Mouse (Mus musculus) heart, postnatal 14 days (tissue): ENCODE measurements at regions not wholly inside any gene's neighbourhood (a gene's known extent, or its start where the extent isn't known, plus 50 kb on each side); places are given as distances from the start of the nearest gene placed in this dataset.

Experiments used
- DNase-seq, 2 experiments: peaks; one replicate each; pipeline ENCODE4 v3.0.0; 2021 to 2022
- intact Hi-C: fragments of 180-260 bp; cut with DNase I; formaldehyde crosslinking; loops from one replicate; pipeline ENCODE4 v1.15.1; 2025

DNA sequence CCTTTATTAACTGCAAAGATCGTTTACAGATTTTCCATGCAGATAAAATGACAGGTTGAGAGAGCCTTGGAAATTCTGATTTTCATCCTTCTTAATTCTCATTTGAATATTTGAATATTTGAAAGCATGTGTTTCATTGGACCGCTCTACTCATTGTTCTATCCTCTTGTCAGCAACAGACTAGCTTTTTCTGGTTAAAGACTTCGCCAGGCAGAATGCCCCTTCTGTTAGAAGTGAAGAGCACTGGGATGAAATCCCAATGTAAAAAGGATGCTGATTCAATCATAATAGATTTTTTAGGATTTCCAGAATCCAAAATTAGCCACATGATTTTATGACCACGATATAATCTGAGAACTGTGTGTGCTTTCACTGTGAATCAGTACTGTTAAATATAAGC is 90.8 kb upstream of the Phyhipl start:
- no peak for DNase-seq
- intact Hi-C loops, result no loop called here

DNA sequence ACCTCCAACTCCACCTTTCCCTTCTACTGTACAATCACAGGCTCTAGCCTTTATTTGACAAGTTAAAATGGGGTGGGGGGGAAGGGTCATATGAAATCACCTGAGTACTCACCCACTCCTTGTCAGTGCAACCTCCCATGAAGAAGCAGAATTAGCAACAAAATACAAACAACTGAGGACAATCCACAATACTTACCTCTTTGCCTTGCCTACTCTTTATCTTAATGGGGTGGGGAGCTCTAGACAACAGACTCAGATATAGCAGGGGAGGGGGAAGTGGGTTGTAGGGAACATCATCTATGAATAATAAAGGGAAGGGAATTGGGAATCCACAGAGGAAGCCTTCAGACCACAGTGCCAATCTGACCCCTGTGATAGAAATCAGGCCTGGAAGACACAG is 86.1 kb upstream of the Phyhipl start:
- no peak for DNase-seq
- intact Hi-C loops, result no loop called here

DNA sequence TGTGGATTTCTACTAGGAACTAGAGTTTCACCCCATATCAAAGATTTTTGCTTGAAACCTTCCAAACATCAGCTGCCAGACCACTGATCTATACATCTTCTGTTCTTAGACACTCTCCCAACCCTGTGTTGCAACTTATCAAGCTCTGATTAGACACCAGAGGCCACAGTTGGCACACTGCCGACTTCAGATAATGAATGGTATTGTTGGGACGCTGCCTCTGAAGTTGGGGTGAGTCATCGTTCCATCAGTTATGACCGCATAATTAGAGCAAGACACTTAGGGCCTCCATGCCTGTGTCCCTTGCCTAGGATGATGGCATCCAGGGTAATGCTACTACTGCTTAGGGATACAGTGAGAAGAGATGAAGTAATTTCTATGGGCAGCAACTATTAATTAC is 84.3 kb upstream of the Phyhipl start:
- intact Hi-C loops, result no loop called here
- peak in 1 of 2 experiments; percentile 9 for DNase-seq

DNA sequence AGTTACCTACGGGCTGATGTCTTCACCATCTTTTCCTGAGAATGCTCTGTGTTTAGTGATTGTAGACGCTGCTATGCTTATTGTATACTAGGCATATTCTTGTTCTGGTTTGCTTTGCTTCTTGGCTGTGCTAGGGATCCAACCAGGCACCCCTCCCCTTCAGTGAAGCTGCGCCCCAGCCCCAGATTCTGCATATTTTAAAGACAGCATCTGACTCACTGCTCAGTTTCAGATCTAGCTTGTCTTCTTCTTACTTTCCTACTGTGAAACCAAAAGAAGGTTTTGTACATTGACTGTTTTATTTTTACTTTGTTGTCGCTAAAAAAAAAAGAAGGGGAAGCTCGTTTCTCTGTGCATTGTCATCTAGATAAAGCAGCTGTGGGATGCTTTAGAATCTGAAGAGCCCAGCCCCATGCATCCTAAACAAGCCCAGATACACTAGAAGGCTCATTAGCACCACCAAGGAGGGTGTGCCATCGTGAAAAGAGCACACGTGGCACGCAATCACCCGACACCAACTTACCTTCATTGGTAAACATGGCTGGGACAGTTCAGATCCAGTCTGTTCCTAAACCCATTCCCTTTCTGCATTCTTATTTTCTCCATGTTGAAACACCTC is 83.7 kb upstream of the Phyhipl start:
- no peak for DNase-seq
- intact Hi-C loops, result no loop called here

DNA sequence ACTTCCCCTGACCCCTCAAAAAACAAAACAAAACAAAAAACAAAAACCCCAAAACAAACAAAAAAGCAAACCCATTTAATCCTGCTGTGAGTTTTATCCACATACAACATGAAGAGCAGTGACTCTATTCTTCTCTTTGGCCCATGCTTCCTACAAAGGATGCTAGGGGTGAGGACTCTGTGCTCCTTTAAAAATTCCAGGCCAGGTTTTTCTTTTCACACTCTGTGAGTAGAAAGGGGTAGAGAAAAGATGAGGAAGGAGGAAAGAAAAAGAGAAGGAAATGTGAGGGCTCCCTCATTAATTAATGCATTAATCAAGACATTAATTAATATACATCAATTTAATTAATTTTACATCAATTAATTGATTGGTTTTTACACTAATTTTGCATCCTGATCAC is 82.9 kb upstream of the Phyhipl start:
- intact Hi-C loops, result no loop called here

DNA sequence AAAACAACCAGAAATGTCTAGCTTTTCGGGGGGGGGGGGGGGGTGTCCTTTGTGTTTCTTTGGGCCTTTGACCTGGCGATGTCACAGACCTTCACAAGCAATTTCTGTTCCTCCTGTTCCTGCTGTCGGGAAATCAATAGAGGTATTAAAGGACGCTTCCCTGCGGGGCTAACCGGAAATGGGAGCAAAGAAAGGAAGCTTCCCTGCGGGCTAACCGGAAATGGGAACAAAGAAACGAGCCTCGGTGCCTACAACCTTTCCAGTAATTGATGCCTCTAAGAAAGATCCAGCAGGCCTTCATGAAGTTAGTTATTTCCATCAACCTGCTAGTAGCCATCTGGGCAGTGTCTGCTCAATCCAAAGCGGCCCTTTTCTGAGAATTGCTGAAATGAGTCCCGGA is 78.2 kb upstream of the Phyhipl start:
- no peak for DNase-seq
- intact Hi-C loops, result no loop called here

More for the DNA sequence above, 82.9 kb upstream of the Phyhipl start:
- DNase-seq, result no peak

DNA sequence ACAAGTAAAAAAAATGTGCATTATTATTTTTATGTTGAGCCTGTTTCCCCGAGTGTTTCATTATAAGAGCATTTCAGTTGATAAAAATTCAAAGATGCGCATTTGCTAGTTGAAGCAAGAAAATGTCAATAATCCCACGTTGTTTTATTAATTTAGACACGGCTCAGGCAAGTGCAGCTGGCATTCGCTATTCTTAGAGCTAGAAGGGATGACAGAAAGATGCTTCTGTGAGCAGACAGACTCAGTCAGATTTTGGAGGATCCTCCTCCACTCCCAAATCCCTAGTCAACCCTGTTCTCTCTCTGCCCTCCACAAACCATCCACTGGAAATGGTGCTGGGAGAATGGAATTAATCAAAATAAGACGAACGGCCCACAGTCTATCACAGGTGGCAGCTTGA is 77.7 kb upstream of the Phyhipl start:
- no peak for DNase-seq
- intact Hi-C loops, result no loop called here

DNA sequence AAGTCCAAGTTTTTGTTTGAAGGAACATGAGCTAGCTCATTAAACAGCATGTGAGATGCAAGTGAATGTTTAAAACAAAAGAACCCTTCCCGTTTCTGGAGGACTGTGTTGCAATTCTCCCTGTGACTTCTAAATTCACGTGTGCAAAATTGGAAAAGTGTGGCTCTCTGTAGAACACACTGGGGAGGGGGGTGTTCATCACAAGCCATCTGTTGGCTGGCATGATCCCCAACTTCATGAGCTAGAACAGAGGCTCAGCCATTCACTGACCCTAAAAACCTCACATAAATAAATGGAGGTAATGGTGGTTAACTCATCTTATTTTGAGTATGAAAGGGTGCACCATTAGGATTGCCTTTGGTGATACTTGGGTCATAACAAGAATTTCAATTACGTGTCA is 69.3 kb upstream of the Phyhipl start:
- intact Hi-C loops, result no loop called here
- no peak for DNase-seq

DNA sequence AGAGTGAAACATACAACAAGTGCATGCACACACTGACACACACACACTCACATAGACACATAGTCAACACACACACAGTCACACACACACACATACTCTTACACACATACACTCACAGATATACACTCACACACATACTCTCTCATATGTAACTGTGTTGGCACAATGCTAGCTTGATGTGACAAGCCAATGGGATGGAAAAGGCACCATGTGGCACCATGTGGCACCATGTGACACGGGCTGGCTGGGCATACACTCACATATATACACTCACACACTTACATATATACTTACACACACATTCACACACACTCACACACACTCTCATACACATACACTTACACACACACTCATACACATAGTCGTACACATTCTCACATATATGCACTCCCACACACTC is 67.0 kb upstream of the Phyhipl start:
- no peak for DNase-seq
- intact Hi-C loops, result no loop called here

DNA sequence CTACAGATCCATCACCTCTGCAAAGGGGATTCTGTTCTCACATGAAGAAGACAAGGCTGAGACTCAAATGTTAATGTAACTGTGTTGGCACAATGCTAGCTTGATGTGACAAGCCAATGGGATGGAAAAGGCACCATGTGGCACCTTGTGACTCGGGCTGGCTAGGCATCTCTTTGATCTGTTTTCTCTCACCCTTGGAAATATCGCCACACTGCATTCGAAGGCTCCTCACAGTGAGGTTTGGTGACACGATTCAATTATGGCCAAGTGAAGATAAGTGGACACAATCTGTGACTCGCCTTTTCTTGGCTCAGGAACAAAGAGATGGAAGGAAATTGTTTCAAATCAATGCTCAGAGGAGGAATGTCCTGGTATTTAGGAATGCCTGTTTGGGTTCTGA is 66.6 kb upstream of the Phyhipl start:
- intact Hi-C loops, result no loop called here
- DNase-seq, result no peak

DNA sequence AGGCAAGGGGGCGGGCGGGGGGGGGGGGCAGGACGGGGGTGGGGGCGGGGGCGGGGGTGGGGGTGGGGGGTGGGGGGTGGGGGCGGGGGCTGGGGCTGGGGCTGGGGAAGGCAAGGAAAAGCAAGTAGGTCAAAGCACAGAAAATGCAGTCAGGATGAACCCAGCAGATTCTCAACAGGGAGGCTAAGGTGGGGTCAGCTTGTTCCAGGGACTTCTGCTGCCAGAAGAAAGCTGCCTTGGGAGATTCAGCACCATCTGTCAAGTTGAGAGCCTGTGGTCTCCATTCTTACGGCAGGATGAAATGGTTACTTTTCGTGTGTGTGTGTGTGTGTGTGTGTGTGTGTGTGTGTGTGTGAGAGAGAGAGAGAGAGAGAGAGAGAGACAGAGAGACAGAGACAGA is 61.7 kb upstream of the Phyhipl start:
- DNase-seq, result peak in 1 of 2 experiments; percentile 5
- intact Hi-C loops, result no loop called here

DNA sequence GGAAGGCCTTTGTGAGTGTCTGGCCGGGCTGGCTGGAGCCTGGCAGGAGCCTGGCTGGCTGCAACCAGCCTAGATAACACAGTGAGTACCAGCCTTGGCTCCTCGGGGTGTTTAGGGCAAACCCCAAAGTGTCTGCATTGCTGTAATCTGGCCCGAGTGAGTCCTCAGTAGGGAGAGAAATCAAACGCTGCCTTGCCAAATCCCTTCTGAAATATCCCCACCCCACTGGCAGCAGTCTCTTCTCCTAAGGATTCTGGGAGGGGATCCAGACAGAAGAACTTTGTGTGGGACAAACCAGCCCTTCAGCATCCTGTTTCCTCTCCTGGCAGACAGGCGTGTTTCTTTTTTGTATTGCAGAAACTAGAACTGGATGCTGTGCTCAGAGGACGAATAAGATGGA is 61.3 kb upstream of the Phyhipl start:
- DNase-seq, result peak; percentile 42 to 60
- intact Hi-C loops, result no loop called here

DNA sequence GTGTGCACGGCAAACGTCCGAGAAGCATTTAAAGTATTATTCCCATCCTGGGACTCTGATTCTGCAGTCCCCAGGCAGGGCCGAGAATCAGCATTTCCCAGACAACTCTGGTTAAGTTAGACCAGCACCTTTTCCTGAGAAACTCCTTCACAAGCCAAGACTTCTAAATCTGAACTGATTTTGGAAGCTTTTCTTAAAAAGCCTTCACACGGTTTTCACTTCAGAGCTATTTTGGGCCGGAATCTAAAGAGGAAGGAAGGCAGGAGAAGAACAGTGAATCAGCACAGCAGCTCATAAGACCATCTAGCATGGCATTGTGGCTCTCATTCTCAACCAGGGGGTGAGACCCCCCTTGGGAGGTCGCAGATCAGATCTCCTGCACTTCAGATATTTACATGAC is 57.5 kb upstream of the Phyhipl start:
- intact Hi-C loops, result no loop called here
- no peak for DNase-seq

DNA sequence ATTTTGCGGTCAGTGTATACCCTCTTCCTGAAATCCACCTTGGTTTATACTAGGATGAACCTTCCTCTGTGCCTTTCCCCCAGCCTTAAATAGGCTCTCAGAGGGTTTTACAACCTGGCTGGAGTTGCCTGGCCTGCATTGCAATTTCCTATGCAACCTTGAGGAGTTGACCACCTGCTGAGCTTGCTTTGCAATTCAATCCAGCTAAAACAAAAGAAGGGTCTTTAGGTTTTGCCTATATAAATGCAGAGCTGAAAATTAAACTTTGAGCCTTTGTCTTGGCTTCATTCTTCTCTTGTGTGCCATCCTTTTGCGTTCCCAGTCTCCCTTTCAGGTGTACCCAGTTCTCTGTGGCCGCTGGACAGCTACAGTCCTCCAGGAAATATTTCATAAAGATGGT is 53.0 kb upstream of the Phyhipl start:
- intact Hi-C loops, result no loop called here
- DNase-seq, result no peak
